Mouse (Mus musculus) spleen, embryonic (tissue): ENCODE results near the gene Siah3.
"Not testable (repeated sequence)": the region's sequence is repeated elsewhere in the genome, so short reads cannot be mapped to it uniquely, and the experiment has no call there.

Source experiments
- CTCF ChIA-PET: fragments of 350-600 bp; sonication (Branson Sonifier 250); formaldehyde crosslinking; loops from one replicate; lab custom pipeline; 2022; lab: Charles Lee

Siah3 gene

DNA sequence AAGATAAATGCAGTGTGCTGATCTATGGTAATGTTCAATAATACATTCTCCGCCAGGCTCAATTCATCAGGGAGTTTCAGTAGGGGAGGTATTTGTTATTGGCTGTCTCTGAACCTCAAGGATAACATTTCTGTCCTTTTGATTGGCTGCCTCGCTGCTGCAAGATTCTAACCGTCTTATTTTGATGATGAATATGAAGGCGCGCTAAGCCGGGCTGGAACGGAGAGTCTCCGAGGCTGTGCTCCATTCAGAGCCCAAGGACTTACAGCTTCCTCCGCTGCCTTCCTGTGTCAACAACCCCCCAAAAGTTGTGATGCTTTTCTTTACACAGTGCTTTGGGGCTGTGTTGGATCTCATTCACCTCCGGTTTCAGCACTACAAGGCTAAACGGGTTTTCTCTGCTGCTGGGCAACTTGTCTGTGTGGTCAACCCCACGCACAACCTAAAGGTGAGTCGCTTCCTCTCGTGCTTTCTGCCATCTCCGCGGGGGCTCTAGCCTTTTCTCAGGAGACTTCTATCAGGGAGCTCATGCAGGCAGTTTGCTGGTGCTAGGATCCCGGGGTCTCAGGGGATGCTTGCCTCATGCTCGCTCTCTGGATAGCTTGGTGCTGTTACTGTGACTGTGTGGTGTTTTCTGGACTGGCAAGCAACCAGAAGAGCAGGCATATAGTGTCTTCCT lies at the start of gene Siah3:
Siah3 (plus strand) TSS at position 240 of the 679 bp plus-strand sequence.
- CTCF ChIA-PET, result no interaction called here

DNA sequence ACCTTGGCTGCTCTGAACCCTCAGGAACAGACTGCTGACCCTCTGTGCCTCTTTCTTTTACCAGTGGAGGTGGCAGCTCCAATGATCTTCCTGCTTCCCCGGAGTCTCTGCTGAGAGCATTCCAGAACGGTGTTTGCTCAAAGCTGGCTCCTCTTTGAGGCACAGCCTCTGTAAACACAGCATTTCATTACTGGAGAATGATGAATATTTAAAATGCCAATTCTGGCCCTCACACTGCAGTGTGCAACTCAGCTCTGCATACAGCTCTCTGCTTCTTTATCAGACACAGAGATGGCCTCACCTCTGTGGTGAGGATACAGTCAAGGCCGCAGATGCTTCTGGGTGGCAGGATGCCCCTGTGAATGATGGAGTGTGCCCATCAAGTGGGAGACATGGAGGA lies 46.0 kb upstream of the Siah3 start:
- CTCF ChIA-PET, result no interaction called here

- CTCF ChIA-PET, result no interaction called here
These were observed 45.4 kb upstream of the Siah3 start for GRCm38 (mm10) chr14:75410392-75410791.

DNA sequence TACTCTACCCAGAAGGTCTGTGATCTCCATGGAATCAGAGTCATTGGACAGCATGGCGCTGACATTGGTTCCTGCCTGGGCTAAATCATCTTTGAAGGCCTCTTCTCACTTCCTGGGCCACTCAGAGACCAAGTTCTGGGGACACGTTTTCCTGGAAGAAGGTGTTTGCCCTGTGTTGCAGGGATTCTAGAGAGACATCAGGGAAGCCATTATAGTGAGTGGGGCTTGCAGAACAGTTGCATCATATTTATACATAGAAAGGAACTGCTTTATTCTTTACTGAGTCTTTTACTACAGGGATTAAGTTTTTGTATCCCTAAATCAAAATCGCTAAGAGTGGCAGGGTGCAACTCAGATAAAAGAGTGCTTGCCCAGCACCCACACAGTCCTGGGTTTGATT lies 37.1 kb upstream of the Siah3 start:
- CTCF ChIA-PET, result no interaction called here

DNA sequence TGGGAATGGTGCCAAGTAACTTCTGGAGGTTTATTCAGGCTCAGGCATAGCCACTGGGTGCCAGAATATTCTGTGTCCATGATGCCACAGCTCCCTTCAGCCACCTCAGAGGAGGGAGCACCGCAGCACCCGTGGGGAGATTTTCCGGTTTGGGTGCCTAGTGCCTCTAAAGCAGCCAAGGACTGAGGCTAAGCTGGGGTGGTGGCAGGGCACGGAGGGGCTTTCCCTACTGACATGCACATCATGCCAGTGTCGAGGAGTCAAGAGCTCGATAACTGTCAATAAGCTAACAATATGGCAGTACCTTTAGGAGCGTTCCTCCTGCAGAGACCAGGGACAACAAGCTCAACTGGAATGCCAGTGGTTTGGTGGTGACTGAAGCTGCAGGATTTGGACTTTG lies 35.9 kb upstream of the Siah3 start:
- CTCF ChIA-PET, result interaction anchor here (0.6 kb wide), 1 partner anchor 88 kb away, joined by 4 read pairs; no protein-coding TSS in a partner anchor

DNA sequence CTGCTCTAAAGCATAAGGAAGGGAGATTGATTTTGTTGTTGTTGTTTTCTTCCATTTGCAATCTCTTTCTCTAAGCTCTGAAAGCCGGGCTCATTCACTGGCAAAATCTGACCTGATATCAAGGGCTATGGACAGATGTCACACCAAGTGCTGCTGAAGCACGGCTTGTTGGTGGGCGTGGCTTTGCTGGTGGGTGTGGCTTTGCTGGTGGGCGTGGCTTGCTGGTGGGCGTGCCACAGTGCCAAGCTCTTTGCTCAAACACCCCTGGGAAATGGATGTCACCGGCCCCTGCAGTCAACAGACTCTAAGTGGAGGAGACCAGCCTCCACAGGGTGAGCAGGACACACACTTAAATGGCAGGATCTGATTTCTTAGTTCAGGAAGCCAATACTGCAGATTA lies 35.0 kb upstream of the Siah3 start:
- CTCF ChIA-PET, result no interaction called here

DNA sequence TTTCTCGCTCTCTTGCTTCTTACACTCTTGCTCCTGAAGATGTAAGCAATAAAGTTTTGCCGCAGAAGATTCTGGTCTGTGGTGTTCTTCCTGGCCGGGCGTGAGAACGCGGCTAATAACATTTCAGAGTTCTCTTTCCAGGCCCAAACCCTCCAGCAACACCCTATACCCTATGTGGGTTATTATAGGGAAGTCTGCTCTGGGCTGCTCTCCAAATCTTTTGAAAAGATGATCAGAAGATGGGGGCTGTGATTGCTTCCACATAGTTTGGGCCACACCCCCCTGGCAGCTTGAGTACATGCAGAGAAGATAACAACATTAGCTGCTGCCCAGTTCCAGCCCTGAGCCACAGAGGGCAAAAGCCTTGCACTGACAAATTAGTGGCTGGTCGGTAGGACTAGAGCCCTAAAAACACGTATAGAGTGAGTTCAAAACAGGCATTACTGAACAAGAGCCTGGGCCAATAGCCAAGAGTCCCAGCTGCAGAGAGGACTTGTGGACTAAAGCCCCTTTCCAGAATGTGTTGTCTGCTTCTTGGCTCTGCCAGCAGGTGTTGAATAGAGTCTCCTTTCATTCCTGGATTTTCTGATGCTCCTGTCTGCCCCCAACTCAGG lies 24.5 kb upstream of the Siah3 start:
- CTCF ChIA-PET, result no interaction called here

GRCm38 (mm10) chr14:75432850-75433249 lies 22.9 kb upstream of the Siah3 start:
- CTCF ChIA-PET, result no interaction called here

DNA sequence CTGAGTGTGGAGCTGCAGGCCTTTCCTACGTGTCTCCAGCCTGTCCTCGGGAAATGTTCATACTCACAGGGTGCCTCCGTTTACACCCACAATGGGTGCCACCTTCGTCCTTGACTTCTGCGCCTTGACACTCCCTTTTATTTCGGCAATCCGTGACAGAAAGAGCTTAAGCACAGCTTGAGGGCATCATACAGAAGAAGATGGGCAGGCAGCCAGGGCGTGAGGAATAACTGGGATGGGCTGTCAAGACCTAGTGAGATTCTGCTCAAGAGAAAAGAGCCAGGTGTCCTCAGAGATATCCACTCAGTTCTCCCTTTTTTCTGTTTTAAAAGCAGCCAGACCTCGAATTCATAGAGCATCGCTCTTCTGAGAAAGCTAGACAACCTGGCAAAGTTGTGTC lies 21.2 kb upstream of the Siah3 start:
- CTCF ChIA-PET, result no interaction called here

GRCm38 (mm10) chr14:75444486-75445105 lies 11.2 kb upstream of the Siah3 start:
- CTCF ChIA-PET, result interaction anchor here (0.6 kb wide), 1 partner anchor 119 kb away, joined by 3 read pairs; no protein-coding TSS in a partner anchor

DNA sequence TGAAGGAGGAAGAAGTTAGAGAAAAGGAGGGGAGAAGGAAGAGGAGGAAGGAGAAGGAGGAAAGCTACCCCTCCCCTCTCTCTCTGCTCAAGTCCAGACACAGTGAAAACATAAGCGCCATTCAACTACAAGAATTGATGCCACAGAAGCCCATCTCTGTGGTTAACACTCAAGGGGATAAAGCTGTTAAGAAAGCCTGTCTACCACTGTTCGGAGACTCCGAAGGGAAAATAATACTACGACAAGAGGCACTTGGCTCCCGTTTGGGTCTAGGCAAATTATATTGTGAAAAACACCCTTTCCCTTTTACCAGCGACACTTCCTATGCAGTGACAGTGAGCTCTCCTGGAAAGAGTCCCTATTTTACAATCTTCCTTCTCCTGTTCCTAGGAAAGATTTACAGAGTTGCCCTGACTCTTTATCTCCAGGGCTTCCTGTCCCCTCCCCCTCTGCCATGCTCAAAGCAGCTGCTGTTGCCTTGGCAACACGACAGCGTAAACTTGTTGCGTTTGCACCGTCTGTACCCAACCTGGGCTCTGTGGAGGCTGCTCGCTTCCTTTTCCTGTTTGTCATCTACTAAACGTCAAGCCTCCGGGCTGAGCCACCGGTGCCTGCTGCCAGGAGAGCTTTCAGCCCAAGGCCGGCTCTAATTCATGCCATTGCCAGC lies 10.4 kb upstream of the Siah3 start:
- CTCF ChIA-PET, result no interaction called here

- CTCF ChIA-PET, result no interaction called here
These were observed 9.9 kb upstream of the Siah3 start for GRCm38 (mm10) chr14:75445948-75446281.

- CTCF ChIA-PET, result not testable (repeated sequence)
These were observed 9.5 kb upstream of the Siah3 start for GRCm38 (mm10) chr14:75446314-75446713.

GRCm38 (mm10) chr14:75453906-75454305 lies 1.9 kb upstream of the Siah3 start:
- CTCF ChIA-PET, result no interaction called here

DNA sequence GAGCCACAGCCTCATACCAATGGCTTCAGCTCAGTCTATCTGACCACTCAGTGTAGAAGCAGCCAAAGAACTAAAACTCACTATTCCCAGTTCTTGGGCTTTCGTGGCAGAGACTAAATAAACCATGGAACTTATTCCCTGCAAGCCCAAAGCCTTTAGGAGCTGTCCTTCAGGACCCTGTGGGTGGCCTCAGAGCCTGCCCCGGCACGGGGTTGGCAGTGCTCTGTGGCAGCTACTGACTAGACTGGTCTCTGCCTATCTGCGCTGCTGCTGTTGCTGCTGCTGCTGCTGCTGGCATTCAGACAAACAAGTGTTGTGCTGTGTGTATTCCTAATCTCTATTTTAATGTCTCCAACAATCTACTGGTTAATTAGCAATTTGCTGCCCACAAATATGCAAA lies 1.1 kb upstream of the Siah3 start:
- CTCF ChIA-PET, result no interaction called here

- CTCF ChIA-PET, result no interaction called here
These were observed 430 bp upstream of the Siah3 start for GRCm38 (mm10) chr14:75455361-75455742.

- CTCF ChIA-PET, result no interaction called here
These were observed 873 bp downstream of the Siah3 start for GRCm38 (mm10) chr14:75456489-75457220.

GRCm38 (mm10) chr14:75457221-75457600 lies 1.4 kb downstream of the Siah3 start:
- CTCF ChIA-PET, result no interaction called here

- CTCF ChIA-PET, result no interaction called here
These were observed 3.6 kb downstream of the Siah3 start for GRCm38 (mm10) chr14:75459431-75459830.

GRCm38 (mm10) chr14:75459991-75460390 lies 4.2 kb downstream of the Siah3 start:
- CTCF ChIA-PET, result no interaction called here

DNA sequence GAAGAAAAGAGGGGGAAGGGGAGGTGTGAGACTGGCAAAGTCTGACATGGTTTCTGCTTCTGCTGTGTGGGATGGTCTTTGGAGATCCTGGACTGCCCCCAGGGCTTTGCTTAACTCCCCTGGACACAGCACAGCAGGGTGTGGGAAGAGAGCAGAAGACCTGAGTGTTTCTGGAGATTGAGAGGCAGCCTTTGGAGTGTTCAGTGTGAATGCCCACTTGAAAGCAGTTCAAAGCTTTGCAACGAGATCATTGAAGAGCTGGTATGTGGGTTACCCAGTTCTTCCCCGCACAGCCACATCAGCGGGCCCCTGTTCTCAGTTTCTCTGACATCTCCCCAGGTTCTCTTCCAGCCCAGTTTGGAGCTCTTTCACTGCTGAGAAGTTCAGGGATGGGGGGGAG lies 4.7 kb downstream of the Siah3 start:
- CTCF ChIA-PET, result no interaction called here

DNA sequence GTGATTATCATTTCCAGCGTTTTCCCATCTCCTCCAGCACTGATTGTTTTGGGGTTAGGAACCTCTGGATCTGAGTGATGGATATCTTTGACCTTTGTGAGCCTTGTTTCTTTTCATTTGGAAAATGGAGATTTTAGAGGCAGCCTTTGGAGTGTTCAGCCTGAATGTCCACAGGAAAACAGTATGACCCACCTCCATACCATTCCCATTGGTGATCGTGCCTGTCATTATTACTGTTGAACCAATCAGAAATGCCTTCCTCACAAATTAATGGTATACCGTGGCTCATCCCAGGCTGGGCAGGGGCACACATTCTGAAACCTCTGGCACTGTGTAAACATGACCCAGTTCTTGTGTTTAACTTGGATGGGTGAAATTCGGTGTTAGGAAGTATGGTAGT lies 6.0 kb downstream of the Siah3 start:
- CTCF ChIA-PET, result no interaction called here
